Mouse (Mus musculus): ENCODE data around the gene Thumpd2. TPM values are rescaled to one million over a fixed set of nuclear protein-coding genes. Genes with fewer than 3 reads are reported as not detected.

Thumpd2 gene
- total RNA-seq, 4 experiments from 2014 or later, result 7.2 to 9.5 (median 8.4) TPM

DNA sequence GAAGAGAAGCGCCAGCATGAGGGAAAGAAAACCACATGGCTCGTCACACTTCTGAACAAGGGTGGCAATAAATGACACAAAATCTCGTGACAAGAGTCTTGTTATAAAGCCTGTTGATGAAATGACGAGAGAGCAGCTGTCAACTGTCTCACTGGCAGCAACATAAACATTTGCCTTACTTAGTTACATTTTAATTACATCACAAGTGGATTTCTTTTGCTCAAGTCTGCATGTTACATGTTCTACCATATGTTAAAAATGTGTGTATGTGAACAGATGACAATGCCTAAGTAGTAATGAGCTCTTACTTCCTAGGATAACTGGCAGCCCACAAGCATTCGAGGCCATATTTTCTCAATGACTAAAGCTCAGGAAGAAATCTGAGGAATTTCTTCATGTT is 29.5 kb downstream of the Thumpd2 start:
- DNase-seq (ENCODE audit: low spot score in 2 of 2), result no peak

- DNase-seq (ENCODE audit: low spot score in 2 of 2), result no peak
These were observed 31.9 kb downstream of the Thumpd2 start for GRCm38 (mm10) chr17:81032957-81033356.

- no peak for DNase-seq (ENCODE audit: low spot score in 2 of 2)
These were observed 32.9 kb downstream of the Thumpd2 start for GRCm38 (mm10) chr17:81031830-81032442.

DNA sequence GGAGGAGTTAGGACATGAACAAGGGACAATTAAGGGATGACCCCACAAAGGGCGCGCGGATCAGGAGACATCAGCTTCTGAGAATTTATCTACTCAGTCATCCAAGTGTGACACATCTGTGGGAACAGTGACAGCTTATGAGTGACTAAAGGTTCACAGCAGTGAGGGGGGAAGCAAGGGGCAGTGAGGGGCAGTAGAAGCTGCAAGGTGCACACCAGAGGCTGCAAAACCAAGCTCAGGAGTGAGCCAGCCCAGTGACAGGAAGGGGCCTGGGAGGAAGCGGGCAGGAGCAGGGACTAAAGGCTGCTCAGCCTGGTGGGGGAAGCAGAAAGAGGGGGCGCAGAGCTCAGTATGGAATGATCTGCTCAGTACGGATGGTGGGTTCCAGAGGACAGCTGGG is 37.6 kb downstream of the Thumpd2 start:
- no peak for DNase-seq (ENCODE audit: low spot score in 2 of 2)

- no peak for DNase-seq (ENCODE audit: low spot score in 2 of 2)
These were observed 47.8 kb downstream of the Thumpd2 start for GRCm38 (mm10) chr17:81017132-81017531.

- peak; percentile 40 to 42 for DNase-seq (ENCODE audit: low spot score in 2 of 2)
These were observed 49.0 kb downstream of the Thumpd2 start for GRCm38 (mm10) chr17:81015814-81016447.

- DNase-seq (ENCODE audit: low spot score in 2 of 2), result peak; percentile 40 to 52
These were observed 53.8 kb downstream of the Thumpd2 start for GRCm38 (mm10) chr17:81010844-81011685.

- DNase-seq (ENCODE audit: low spot score in 2 of 2), result no peak
These were observed 54.7 kb downstream of the Thumpd2 start for GRCm38 (mm10) chr17:81010199-81010598.

GRCm38 (mm10) chr17:81009112-81009511 is 55.8 kb downstream of the Thumpd2 start:
- DNase-seq (ENCODE audit: low spot score in 2 of 2), result no peak

- DNase-seq (ENCODE audit: low spot score in 2 of 2), result no peak
These were observed 59.6 kb downstream of the Thumpd2 start for GRCm38 (mm10) chr17:81005292-81005691.

DNA sequence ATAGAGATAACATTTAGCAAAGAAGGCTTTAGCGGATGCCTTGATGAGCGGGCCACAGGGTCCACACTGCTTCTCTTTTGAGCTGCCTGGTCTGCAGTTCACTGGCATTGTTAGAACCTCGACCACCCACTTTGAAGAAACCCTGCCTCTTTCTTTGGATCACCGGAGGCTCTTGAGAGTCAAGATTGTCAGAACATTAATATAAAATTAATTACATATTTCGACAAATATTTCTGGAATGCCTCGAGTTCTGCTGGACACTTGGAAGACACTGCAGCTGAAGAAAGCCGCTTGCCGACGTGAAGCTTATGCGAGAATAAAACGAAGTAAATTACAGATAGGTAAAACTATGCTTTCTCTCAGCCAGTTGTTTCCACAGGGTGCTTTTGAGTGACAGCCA is 60.4 kb downstream of the Thumpd2 start:
- no peak for DNase-seq (ENCODE audit: low spot score in 2 of 2)

GRCm38 (mm10) chr17:81002130-81002529 is 62.8 kb downstream of the Thumpd2 start:
- no peak for DNase-seq (ENCODE audit: low spot score in 2 of 2)

DNA sequence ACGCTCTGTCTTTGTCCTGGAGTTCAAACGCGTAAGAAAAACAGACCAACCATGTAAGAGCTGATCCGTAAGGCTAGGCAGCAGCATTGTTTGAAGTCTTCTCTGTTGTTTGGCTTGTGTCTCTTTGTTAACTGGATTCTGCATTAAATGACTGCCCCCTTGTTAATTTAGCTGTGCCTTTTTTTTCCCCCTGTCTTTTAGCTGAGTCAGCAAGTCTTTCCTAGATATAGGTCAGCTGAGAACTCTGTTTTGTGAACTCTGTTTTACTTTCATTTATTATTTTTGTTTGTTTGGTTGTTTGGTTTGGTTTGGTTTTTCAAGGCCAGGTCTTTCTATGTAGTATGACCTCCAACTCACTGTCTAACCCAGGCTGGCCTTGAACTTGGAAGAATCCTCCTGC is 63.2 kb downstream of the Thumpd2 start:
- DNase-seq (ENCODE audit: low spot score in 2 of 2), result no peak

- DNase-seq (ENCODE audit: low spot score in 2 of 2), result no peak
These were observed 63.9 kb downstream of the Thumpd2 start for GRCm38 (mm10) chr17:81001010-81001409.

DNA sequence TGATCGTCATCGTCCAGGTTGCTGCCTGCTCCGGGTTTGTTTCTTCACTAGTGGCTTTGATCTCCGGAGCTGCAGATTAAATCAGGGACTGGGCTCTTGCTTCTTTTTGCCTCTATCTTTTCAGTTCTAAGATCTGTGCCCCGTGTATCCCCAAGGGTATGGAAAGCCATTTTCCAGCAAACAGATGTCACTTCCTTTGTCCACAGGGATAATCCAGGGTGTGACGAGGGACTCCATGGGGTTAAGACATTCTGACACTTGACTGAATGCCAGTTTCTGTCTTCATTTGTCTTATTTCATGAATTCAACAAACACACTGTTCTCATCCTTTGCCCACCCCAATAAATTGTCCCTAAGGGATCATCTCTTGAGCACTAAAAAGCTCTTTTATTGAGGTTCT is 65.9 kb downstream of the Thumpd2 start:
- DNase-seq (ENCODE audit: low spot score in 2 of 2), result no peak

GRCm38 (mm10) chr17:80997226-80997625 is 67.7 kb downstream of the Thumpd2 start:
- DNase-seq (ENCODE audit: low spot score in 2 of 2), result no peak

DNA sequence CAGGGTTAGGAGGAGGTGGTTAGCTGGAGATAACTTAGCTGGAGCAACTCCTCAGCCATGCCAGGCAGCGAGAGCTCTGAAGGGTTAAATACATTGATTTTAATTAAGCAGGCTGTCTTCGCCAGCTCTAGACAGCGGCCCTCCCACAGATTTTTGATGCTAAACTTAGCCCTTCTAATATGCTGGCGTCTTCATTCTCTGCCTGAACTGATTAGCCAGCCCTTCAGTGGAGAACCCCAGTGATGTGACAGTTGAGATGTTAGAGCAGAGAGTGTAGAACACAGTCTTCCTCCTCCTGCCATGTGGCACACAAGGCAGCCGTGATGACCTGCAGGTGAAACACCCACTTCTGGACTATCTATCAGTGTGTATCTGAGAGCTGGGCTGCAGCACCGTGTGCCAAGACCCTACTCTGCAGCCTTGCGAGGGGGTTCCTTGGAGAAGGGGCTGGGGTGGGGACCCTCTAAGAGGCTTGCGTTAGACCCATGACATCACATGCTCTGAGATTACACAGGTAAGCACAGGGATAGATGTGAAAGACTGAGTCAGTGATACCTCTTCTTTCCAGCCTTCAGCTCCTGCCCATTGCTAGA is 73.3 kb downstream of the Thumpd2 start:
- DNase-seq (ENCODE audit: low spot score in 2 of 2), result no peak

GRCm38 (mm10) chr17:80982976-80983375 is 81.9 kb downstream of the Thumpd2 start:
- DNase-seq (ENCODE audit: low spot score in 2 of 2), result no peak

- peak; percentile 90 to 96 for DNase-seq (ENCODE audit: low spot score in 2 of 2)
These were observed 82.5 kb downstream of the Thumpd2 start for GRCm38 (mm10) chr17:80982412-80982787.

GRCm38 (mm10) chr17:80981721-80982411 is 83.0 kb downstream of the Thumpd2 start:
- no peak for DNase-seq (ENCODE audit: low spot score in 2 of 2)

DNA sequence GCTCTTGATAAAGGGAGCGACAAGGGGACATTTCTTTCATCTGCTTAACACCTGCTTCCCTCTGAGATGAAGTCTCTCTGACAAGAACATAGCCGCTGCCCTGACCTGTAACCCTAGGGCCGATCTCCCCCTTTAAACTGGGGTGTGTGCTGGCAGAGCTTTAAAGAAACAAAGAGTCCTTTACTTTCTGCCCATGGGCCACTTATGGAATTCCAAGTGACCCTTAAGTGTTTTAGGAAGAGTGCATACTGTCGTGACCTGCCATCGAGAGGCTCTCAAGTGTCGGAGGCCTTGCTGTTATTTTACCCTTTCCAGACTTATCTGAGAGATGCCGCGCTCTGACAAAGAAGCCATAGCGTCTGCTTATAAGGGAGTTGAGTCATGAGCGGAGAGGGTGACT is 84.8 kb downstream of the Thumpd2 start:
- no peak for DNase-seq (ENCODE audit: low spot score in 2 of 2)
